Mouse (Mus musculus): Measurements from ENCODE around the gene Herpud2. TPM values are rescaled to one million over a fixed set of nuclear protein-coding genes. Genes with fewer than 3 reads are reported as not detected.

Gene Herpud2
- polyA plus RNA-seq, 1 experiment from 2014 or later = 38.8 TPM

DNA sequence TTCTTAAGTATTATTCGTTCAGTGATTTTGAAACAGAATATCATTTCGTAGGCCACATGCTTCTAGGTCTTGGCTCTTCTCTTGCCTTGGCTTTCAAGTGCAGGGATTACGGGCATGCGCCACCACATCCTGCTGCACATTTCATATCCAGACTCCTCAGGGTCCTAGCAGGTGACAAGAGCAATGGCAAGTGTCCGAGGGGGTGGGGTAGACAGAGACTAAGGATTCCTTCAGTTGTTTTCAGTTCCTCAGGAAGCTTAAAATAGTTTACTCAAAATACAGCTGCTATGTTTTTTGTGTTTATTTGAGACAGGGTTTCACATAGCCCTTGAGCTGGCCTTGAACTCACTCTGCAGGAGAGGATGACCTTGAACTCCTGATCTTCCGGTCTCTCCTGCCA is 24.4 kb upstream of the Herpud2 start:
- ATAC-seq (no peak), DNase-seq (ENCODE audit: low read depth, low spot score) (no peak)
- ChIA-PET CTCF (interaction anchor here (0.8 to 2.5 kb wide), 4 partner anchors 8 to 136 kb away, joined by 3 to 6 read pairs (median 4); no protein-coding TSS in a partner anchor), POLR2A (interaction anchor here (1.0 kb wide), 1 partner anchor 88 kb away, joined by 4 read pairs; no protein-coding TSS in a partner anchor)
- no peak for TF ChIP-seq CTCF (IDR thresholded peaks at IDR 0.05)
- no peaks in the 10 kb centered on the region for H3K27me3 ChIP-seq
- in situ Hi-C loops (cut with MboI; ENCODE audit: low pct_unique_long_range_greater_than_20kb) = loop anchor here (10.0 kb wide), 1 partner anchor 1599 kb away; no protein-coding TSS in a partner anchor

DNA sequence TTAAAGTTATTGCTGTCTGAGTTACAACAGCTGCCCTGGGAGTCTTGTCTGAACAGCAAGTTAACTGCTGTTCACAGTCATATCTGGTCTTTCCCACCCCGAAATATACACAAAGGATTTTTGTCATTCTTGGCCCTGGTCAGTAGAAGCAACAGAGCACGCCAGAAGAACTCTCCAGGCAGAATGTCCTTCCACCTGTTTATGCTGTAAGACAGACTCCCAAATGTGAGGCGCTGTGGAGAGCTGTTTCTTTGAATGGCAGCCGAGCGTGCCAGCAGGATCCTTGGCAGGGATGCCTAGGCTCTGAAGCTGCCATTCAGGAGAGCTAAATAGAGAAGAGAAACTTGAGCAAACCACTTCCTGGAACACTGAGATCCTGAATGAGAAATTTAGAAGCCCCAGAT is 23.4 kb upstream of the Herpud2 start:
- POLR2A ChIA-PET = no interaction called here
- in situ Hi-C loops (cut with MboI; ENCODE audit: low pct_unique_long_range_greater_than_20kb) = loop anchor here (10.0 kb wide), 1 partner anchor 1600 kb away; no protein-coding TSS in a partner anchor
- DNase-seq (ENCODE audit: low read depth, low spot score) = no peak
- CTCF ChIA-PET = interaction anchor here (0.8 to 2.5 kb wide), 5 partner anchors 10 to 136 kb away, joined by 3 to 6 read pairs (median 3); no protein-coding TSS in a partner anchor
- H3K27me3 ChIP-seq = no peaks in the 10 kb centered on the region
- no peak for ATAC-seq
- peak; percentile 10 for TF ChIP-seq CTCF (IDR thresholded peaks at IDR 0.05)

- DNase-seq (ENCODE audit: low read depth, low spot score) (no peak), ATAC-seq (no peak)
- H3K27me3 ChIP-seq = no peaks in the 10 kb centered on the region
- TF ChIP-seq CTCF (IDR thresholded peaks at IDR 0.05) = no peak
- POLR2A ChIA-PET = no interaction called here
- CTCF ChIA-PET = interaction anchor here (0.8 to 2.5 kb wide), 6 partner anchors 11 to 137 kb away, joined by 3 to 6 read pairs (median 3); no protein-coding TSS in a partner anchor
- in situ Hi-C loops (cut with MboI; ENCODE audit: low pct_unique_long_range_greater_than_20kb) = loop anchor here (5.0 to 25.0 kb wide), 5 partner anchors 78 to 1600 kb away; partner anchors contain the start of genes Eepd1 and Sept7
Measured at GRCm38 (mm10) chr9:25174614-25175013, 23.0 kb upstream of the Herpud2 start.

DNA sequence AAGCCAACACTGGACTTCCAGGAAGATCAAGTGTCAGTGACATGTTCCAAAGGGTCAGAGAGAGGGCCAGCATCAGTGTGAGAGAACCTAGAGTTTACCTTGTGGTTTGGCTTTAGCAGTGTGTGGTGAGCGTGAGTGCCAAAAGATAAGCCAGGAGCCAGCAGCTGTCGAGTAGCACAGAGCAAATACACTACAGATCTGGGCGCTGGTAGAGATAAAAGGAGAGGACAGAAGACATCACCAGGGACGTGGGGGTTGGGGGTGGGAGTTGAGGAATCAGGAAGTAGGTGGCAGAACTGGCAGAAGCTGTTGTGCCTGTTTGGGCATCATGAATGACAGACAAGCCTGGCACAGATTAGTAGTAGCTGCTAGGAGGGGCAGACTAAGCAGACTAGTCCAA is 21.6 kb upstream of the Herpud2 start:
- ATAC-seq (no peak), DNase-seq (ENCODE audit: low read depth, low spot score) (no peak)
- H3K27me3 ChIP-seq = no peaks in the 10 kb centered on the region
- ChIA-PET POLR2A (interaction anchor here (1.0 kb wide), 1 partner anchor 15 kb away, joined by 3 read pairs; no protein-coding TSS in a partner anchor), CTCF (interaction anchor here (1.1 kb wide), 1 partner anchor 19 kb away, joined by 3 read pairs; no protein-coding TSS in a partner anchor)
- no peak for TF ChIP-seq CTCF (IDR thresholded peaks at IDR 0.05)
- in situ Hi-C loops (cut with MboI; ENCODE audit: low pct_unique_long_range_greater_than_20kb) = loop anchor here (5.0 to 25.0 kb wide), 5 partner anchors 79 to 1602 kb away; partner anchors contain the start of genes Eepd1 and Sept7

DNA sequence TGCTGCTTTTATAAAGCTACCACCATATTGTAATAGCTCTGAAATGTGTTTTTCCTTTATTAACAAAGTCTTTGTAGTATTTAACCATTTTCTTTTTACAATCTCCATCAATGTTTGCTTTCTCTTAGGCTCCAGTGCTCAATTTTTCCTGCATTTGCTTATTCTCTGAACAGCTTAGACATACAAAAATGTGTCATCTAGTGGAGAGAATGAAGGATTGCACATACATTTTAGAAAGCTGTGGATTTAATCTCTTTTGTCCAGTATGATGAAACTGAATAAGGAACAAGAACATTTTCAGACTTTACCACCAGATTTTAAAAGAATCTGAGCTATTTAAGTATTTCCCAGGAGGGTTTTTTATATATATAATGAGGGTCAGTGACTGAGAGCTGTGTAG is 18.0 kb upstream of the Herpud2 start:
- TF ChIP-seq CTCF (IDR thresholded peaks at IDR 0.05) = peak; percentile 34
- no peak for ATAC-seq

DNA sequence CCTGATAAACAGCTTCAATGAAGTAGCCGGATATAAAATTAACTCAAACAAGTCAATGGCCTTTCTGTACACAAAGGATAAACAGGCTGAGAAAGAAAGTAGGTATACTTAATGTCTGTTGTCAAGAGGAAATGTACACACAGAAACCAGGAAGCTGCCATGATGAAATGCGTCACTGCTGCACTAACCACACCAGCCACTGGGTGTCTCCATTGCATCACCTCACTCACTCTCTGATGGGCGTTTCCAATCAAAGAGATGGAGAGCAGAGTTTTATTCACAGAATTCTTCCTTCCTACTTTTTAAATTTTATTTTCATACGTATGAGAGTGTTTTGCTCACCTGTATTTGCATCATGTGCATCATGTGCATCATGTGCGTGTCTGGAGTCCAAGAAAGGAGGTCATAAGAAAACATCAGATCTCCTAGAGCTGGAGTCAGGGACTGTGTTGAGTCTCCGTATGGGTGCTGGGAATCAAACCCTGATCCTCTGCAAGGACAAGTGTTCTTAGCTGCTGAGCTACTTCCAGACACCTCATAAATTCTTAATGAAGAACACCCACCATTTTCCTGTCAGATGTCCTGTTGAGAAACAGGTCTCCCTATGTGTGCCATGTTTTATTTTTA is 16.0 kb upstream of the Herpud2 start:
- no peak for DNase-seq (ENCODE audit: low read depth, low spot score)
- ChIA-PET CTCF (interaction anchor here (0.6 to 4.7 kb wide), 19 partner anchors 8 to 428 kb away, joined by 3 to 54 read pairs (median 3); partner anchors contain the start of gene Herpud2), POLR2A (no interaction called here)
- peak; percentile 60 for ATAC-seq
- peak; percentile 91 for TF ChIP-seq CTCF (IDR thresholded peaks at IDR 0.05)
- H3K27me3 ChIP-seq = no peaks in the 10 kb centered on the region
- in situ Hi-C loops (cut with MboI; ENCODE audit: low pct_unique_long_range_greater_than_20kb) = loop anchor here (25.0 kb wide), 1 partner anchor 320 kb away; the partner anchor contains the start of gene Eepd1

More for the DNA sequence above, 18.0 kb upstream of the Herpud2 start:
- POLR2A ChIA-PET = no interaction called here
- in situ Hi-C loops (cut with MboI; ENCODE audit: low pct_unique_long_range_greater_than_20kb) = loop anchor here (5.0 to 25.0 kb wide), 5 partner anchors 83 to 1605 kb away; partner anchors contain the start of genes Eepd1 and Sept7
- H3K27me3 ChIP-seq = no peaks in the 10 kb centered on the region
- DNase-seq (ENCODE audit: low read depth, low spot score) = no peak
- CTCF ChIA-PET = interaction anchor here (0.8 to 4.7 kb wide), 10 partner anchors 8 to 422 kb away, joined by 3 to 54 read pairs (median 6); partner anchors contain the start of gene Herpud2

- no peaks in the 10 kb centered on the region for H3K27me3 ChIP-seq
- ATAC-seq (no peak), DNase-seq (ENCODE audit: low read depth, low spot score) (no peak)
- CTCF ChIA-PET = no interaction called here
- POLR2A ChIA-PET = interaction anchor here (0.8 to 0.9 kb wide), 2 partner anchors 15 to 127 kb away, joined by 3 to 4 read pairs; no protein-coding TSS in a partner anchor
- in situ Hi-C loops (cut with MboI; ENCODE audit: low pct_unique_long_range_greater_than_20kb) = loop anchor here (25.0 kb wide), 1 partner anchor 329 kb away; the partner anchor contains the start of gene Eepd1
- TF ChIP-seq CTCF (IDR thresholded peaks at IDR 0.05) = no peak
Measured at GRCm38 (mm10) chr9:25158218-25158617, 6.6 kb upstream of the Herpud2 start.

- POLR2A ChIA-PET = interaction anchor here (0.6 kb wide), 1 partner anchor 339 kb away, joined by 3 read pairs; no protein-coding TSS in a partner anchor
- in situ Hi-C loops (cut with MboI; ENCODE audit: low pct_unique_long_range_greater_than_20kb) = loop anchor here (25.0 kb wide), 1 partner anchor 331 kb away; the partner anchor contains the start of gene Eepd1
- no peaks in the 10 kb centered on the region for H3K27me3 ChIP-seq
- TF ChIP-seq CTCF (IDR thresholded peaks at IDR 0.05) = peak; percentile 40
- DNase-seq (ENCODE audit: low read depth, low spot score) (no peak), ATAC-seq (no peak)
- CTCF ChIA-PET = interaction anchor here (0.8 to 1.2 kb wide), 4 partner anchors 11 to 435 kb away, joined by 3 to 4 read pairs (median 3); no protein-coding TSS in a partner anchor
Measured at GRCm38 (mm10) chr9:25156377-25156776, 4.8 kb upstream of the Herpud2 start.

- no peak for TF ChIP-seq CTCF (IDR thresholded peaks at IDR 0.05)
- POLR2A ChIA-PET = interaction anchor here (0.6 to 1.2 kb wide), 2 partner anchors 99 to 1668 kb away, joined by 3 read pairs; partner anchors contain the start of gene Sept7
- ATAC-seq (no peak), DNase-seq (ENCODE audit: low read depth, low spot score) (no peak)
- CTCF ChIA-PET = interaction anchor here (1.2 to 3.8 kb wide), 6 partner anchors 16 to 452 kb away, joined by 3 to 17 read pairs (median 4); no protein-coding TSS in a partner anchor
- no peaks in the 10 kb centered on the region for H3K27me3 ChIP-seq
- in situ Hi-C loops (cut with MboI; ENCODE audit: low pct_unique_long_range_greater_than_20kb) = loop anchor here (25.0 kb wide), 1 partner anchor 334 kb away; the partner anchor contains the start of gene Eepd1
Measured at GRCm38 (mm10) chr9:25153066-25153465, 1.4 kb upstream of the Herpud2 start.

- DNase-seq (ENCODE audit: low read depth, low spot score) (no peak), ATAC-seq (no peak)
- POLR2A ChIA-PET = interaction anchor here (1.2 kb wide), 1 partner anchor 100 kb away, joined by 3 read pairs; the partner anchor contains the start of gene Sept7
- CTCF ChIA-PET = interaction anchor here (1.2 to 3.8 kb wide), 4 partner anchors 16 to 439 kb away, joined by 3 to 17 read pairs (median 8); no protein-coding TSS in a partner anchor
- no peak for TF ChIP-seq CTCF (IDR thresholded peaks at IDR 0.05)
- no peaks in the 10 kb centered on the region for H3K27me3 ChIP-seq
- in situ Hi-C loops (cut with MboI; ENCODE audit: low pct_unique_long_range_greater_than_20kb) = loop anchor here (25.0 kb wide), 1 partner anchor 335 kb away; the partner anchor contains the start of gene Eepd1
Measured at GRCm38 (mm10) chr9:25152457-25152856, 837 bp upstream of the Herpud2 start.

All from Patski (cell line).